Mouse (Mus musculus): Measurements from ENCODE around the gene D6Wsu163e. TPM values are rescaled to one million over a fixed set of nuclear protein-coding genes. Genes with fewer than 3 reads are reported as not detected.

The D6Wsu163e gene
- total RNA-seq, 2 experiments from 2014 or later, result 12.2 to 14.3 TPM

DNA sequence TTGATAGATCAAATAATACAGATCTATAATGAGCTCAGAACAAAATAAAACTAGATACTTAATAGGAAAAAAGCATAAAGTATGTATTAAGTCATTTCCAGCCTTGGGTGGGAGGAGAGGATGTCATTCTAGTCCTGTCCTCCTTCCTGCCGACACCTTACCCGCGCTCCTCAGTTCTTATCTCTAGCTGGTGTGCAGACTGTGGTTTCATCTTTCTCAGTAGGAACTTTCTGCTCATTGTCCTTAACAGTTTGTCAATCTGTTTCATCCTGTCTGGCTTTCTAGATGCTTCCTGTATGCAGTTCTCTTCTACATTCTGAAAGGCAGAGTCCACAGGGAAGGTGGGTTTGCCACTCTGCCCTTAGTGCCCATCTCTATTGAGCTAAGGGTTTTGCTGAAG is 55.7 kb downstream of the D6Wsu163e start:
- intact Hi-C loops (cut with DNase I), result no loop called here
- DNase-seq, result no peak

DNA sequence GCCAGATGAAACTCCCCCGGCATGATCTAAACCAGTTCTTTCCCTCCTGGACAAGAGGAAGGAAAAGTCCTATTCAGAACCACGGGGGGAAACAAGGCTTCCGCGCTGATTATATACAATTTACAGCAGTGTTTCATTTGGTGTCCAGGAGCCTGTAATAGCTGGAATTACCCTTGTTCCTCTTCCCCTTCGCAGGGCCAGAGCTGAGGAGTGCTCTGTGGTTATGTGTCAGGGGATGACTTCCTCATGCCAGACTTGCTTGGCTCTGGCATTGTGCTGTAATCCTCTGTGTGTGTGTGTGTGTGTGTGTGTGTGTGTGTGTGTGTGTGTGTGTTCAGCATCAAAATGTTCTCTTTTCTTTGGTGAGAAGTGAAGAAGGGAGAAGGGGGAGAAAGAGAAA is 56.6 kb downstream of the D6Wsu163e start:
- no peak for DNase-seq

DNA sequence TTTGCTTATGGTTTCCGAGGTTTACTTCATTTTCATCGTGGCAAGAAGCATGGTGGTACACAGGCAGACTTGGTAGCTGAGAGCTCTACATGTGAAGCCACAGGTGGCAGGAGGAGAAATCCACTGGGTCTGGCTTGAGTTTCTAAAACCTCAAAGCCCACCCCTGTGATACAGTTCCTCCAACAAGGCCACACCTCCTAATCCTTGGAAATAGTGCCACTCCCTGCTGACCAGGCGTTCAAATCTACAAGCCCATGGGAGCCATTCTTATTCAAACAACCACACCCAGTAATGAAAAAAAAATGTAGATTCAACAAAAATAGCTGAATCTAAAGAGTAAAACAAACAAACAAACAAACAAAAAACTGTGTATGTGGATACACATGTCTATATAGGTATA is 65.9 kb downstream of the D6Wsu163e start:
- DNase-seq, result no peak
- intact Hi-C loops (cut with DNase I), result no loop called here

More for the DNA sequence above, 56.6 kb downstream of the D6Wsu163e start:
- intact Hi-C loops (cut with DNase I), result no loop called here

DNA sequence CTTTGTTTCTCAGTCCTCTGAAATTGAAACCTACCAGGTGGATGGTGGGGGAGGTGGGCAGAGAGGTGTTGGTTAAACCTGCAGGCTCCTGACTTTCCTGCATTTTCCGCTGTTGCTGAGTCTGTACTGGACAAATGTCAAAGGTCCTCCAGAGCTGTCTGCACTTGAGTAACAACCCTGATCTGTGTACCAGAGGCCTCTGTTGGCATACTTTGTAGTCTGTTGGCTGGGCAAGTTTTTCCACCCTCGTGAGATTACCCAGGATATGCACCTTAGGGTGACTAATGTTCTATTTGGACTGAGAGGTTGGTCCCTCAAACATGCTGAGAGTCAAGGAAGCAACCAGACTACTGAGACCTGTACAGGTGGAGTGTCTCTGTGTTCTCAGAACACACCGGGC is 66.8 kb downstream of the D6Wsu163e start:
- peak in 1 of 2 experiments; percentile 6 for DNase-seq

DNA sequence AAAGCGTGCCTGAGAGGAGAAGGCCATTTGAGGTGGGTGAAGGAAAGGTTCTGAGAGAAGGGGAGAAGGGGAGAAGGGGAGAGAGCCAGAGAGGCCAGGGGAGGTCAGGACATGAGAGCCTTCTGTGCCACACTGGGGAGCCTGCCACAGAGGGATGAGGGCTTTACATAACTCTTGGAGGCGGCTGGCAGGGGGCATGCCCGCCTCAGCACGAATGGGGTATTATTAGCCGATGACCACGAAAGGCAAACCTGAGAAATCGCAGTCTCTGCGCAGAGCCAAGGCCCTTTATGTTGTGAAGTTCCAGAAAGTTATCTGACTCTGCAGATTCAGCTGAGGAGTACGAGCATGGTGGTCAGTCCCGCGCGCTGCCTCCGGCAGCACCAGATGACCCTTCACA is 70.3 kb downstream of the D6Wsu163e start:
- DNase-seq, result no peak
- intact Hi-C loops (cut with DNase I), result no loop called here

More for the DNA sequence above, 66.8 kb downstream of the D6Wsu163e start:
- intact Hi-C loops (cut with DNase I), result no loop called here

DNA sequence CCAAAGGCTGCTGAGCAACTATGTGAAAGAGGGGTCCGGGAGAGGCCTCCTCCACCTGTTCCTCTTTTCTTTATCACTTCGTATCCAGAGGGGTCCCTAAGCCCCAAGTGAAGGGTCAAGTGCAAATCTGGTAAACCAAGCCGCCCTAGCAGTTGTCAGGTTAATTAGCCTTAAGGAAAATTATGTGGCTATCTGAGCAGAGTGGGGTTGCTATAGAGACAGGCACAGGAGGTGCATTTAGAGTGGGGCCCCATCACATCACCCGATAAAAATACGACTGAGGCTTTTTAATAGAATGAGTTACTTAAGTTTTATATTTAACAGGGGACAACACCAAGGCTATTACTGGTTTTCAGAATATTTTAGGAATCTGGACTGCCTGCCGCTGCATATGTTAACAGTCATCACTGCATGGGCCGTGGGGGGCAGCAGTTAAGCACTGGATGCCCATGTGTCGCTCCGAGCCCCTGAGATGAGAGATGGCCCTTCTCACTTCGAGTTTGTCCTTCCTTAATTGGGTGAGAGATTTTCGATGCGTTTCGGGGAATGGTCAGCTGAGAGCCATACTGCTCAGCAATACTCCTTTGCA is 72.3 kb downstream of the D6Wsu163e start:
- no peak for DNase-seq
- intact Hi-C loops (cut with DNase I), result no loop called here

DNA sequence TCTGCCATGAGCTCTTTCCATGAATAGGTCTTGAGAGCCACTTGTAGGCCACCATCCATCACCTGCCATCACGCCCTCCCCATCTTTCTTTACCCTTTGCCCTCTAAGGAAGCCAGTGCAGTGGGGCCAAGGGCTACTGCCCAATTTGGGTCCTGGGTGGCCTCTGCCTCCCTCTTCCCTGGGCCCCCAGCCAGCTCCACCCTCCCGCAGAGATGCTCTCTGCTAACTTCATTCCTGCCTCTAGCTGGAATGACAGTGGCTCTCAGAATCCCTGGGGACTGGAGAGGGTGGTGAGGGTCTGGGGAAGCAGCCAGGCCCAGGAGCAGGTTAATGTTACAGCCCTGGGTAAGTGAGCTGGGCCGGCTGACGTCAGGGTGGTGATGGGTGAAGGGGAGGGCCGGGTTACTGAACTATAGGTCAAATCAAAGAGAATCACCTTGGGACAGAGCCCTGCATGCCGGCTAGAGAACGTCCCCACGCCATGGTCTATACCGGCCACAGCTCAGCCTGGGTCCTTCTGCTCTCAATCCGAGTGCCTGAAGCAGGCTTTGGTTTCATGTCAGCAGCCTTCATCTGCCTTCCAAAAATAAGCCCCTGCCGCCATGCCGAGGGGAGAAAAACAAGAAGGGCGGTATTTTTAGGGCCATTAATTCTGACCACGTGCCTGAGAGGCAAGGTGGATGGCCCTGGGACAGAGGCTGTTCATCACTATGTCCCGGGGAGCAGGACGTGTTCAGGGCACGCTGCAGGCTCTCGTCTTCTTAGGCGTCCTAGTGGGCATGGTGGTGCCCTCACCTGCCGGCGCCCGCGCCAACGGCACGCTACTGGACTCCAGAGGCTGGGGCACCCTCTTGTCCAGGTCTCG is 75.4 kb downstream of the D6Wsu163e start, which contains the start of gene Fgf6:
Gene Fgf6 (plus strand): TSS at position 681 of the 865 bp plus-strand sequence.
- no peak for DNase-seq
- intact Hi-C loops (cut with DNase I), result no loop called here

DNA sequence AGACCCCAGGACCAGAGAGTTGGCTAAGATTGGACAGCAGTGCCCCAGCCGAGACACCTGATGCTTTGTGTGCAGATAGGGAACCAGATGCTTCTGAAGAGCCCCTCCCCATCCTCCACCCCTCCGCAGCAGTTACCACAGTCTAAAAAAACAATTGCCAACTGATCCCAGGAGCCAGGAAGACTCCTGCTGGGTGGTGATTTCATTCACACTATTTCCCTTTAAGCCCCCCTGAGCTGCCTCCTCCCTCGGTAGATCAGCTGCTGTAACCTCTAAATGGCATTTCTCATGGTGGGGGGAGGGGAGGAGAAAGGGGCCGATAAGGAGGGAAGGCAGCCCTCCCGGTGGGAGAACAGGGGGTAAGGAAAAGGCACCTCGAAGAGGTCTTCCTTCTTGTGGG is 79.5 kb downstream of the D6Wsu163e start:
- intact Hi-C loops (cut with DNase I), result no loop called here
- DNase-seq, result no peak

DNA sequence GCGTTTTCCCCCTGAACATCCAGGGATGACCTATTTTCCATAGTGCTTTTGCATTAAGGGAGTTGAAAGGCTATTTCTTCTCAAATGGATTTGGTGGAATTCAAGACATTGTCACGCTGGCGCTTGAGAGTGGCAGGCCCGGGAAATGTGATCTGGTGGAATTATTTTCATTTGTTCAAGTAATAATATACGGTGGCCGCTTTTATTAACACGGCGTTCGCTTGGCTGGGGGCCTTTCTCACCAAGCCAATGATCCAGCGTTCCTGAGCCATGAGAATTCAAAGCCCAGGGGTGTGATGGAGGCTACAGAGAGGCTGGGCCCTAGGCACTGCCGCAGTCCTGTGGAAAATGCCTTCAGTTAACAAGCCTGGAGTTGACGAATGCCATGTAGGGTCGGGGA is 80.7 kb downstream of the D6Wsu163e start:
- DNase-seq, result no peak
- intact Hi-C loops (cut with DNase I), result no loop called here

DNA sequence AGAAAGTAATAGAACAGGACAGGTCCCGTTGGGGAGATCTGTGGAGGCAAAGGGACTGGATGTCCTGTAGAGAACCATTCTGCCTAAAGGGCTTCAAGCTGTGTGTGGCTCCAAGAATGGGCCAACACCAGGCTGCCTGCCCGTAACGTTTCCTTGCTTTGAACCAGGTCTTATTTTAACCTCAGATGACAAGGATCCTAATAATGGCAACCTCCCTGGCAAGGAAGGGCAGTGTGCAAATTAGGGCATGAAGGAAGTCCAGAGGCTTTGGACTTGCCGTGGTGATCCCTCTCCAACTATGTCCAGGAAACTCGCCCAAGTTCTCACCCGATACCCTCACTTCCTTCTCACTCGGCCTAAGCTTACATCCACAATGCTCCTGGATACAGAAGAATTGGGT is 85.1 kb downstream of the D6Wsu163e start:
- intact Hi-C loops (cut with DNase I), result no loop called here
- DNase-seq, result peak in 1 of 2 experiments; percentile 6

Other genes starting within 250 kb of the D6Wsu163e start
- gene Kcna6, start 199.3 kb upstream of the D6Wsu163e start, total RNA-seq (2021), result 1 to 10 TPM; 1.9 to 2.2 TPM
- 100 to 1,000 TPM; 670 to 671 TPM for gene Ndufa9, start 90.8 kb upstream of the D6Wsu163e start, total RNA-seq (2021)
- gene Akap3, start 86.9 kb upstream of the D6Wsu163e start, total RNA-seq (2021), result not detected
- gene Dyrk4, start 18.1 kb upstream of the D6Wsu163e start, total RNA-seq (2021), result not detected
- gene Rad51ap1, start 375 bp upstream of the D6Wsu163e start, total RNA-seq (2021), result 1 to 10 TPM; 3.7 to 4.2 TPM
- under 1 TPM; 0.05 to 0.12 TPM for gene Fgf6, start 75.6 kb downstream of the D6Wsu163e start, total RNA-seq (2021)
- not detected for gene Fgf23, start 132.9 kb downstream of the D6Wsu163e start, total RNA-seq (2021)
- gene Tigar, start 169.6 kb downstream of the D6Wsu163e start, total RNA-seq (2021), result 10 to 100 TPM; 38.0 to 44.5 TPM
- 100 to 1,000 TPM; 167 to 186 TPM for gene Ccnd2, start 212.2 kb downstream of the D6Wsu163e start, total RNA-seq (2021)